Mouse (Mus musculus): ENCODE data around the gene Fcrl5. TPM values are rescaled to one million over a fixed set of nuclear protein-coding genes. Genes with fewer than 3 reads are reported as not detected.

Gene Fcrl5
- not detected in 2 replicates for polyA plus RNA-seq (2015; fragmentation: Nextera tagmentation; extraction: Ambion mirVana)

DNA sequence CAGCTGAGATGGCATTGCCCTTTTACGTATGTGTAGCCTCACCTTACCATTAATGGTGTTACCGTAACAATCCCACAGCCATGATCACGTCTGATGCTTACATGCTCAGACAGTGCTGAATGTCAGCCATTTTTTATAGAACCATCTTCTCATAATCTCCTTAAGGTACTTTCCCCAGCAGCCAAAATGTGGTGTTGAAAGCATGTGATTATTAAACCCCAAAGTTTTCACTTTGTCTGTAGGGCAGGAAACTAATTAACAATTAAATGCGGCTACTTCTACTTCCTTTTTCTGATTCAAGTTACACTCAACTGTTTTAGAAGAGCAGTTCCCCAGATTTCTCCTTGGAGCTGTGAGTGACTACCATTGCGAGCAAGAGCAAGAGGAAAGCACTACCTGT lies at the start of gene Fcrl5:
Gene Fcrl5 (plus strand): TSS at position 295 of the 400 bp plus-strand sequence.
- Histone ChIP-seq H3K9ac (no peak within 1 kb of the TSS), H3K4me2 (replicated peaks) (no peak within 1 kb of the TSS), H3K9me3 (no peaks in the 10 kb centered on the region), H3K4me3 (replicated peaks) (no peak within 1 kb of the TSS), H3K27me3 (replicated peaks) (no peaks in the 10 kb centered on the region), H3K36me3 (no peaks in the 10 kb centered on the region), H3K27ac (no peak within 1 kb of the TSS), H3K4me1 (replicated peaks) (no peaks in the 10 kb centered on the region)
- no peak for ATAC-seq
- 88% methylated on average over 5 of the region's 5 CpGs for WGBS

- 57% methylated on average over 1 of the region's 1 CpGs for WGBS
- H3K27ac ChIP-seq: peak overlapping the region; percentile 68
Observed at GRCm38 (mm10) chr3:87390935-87391334, 44.6 kb upstream of the Fcrl5 start.

GRCm38 (mm10) chr3:87398809-87399208 lies 36.8 kb upstream of the Fcrl5 start:
- WGBS: 63% methylated on average over 4 of the region's 4 CpGs
- Histone ChIP-seq H3K4me2 (replicated peaks) (no peak overlapping the region), H3K9me3 (no peaks in the 10 kb centered on the region), H3K9ac (no peak overlapping the region), H3K36me3 (no peaks in the 10 kb centered on the region), H3K27me3 (replicated peaks) (no peaks in the 10 kb centered on the region), H3K4me1 (replicated peaks) (no peaks in the 10 kb centered on the region), H3K4me3 (replicated peaks) (no peak overlapping the region), H3K27ac (no peak overlapping the region)
- no peak for ATAC-seq

More at GRCm38 (mm10) chr3:87390935-87391334, 44.6 kb upstream of the Fcrl5 start:
- H3K4me3 ChIP-seq (replicated peaks): no peak overlapping the region
- no peaks in the 10 kb centered on the region for H3K36me3 ChIP-seq
- peak; percentile 59 for ATAC-seq
- no peaks in the 10 kb centered on the region for H3K9me3 ChIP-seq
- no peaks in the 10 kb centered on the region for H3K27me3 ChIP-seq (replicated peaks)
- no peak overlapping the region for H3K9ac ChIP-seq
- H3K4me2 ChIP-seq (replicated peaks): no peak overlapping the region
- H3K4me1 ChIP-seq (replicated peaks): no peaks in the 10 kb centered on the region

DNA sequence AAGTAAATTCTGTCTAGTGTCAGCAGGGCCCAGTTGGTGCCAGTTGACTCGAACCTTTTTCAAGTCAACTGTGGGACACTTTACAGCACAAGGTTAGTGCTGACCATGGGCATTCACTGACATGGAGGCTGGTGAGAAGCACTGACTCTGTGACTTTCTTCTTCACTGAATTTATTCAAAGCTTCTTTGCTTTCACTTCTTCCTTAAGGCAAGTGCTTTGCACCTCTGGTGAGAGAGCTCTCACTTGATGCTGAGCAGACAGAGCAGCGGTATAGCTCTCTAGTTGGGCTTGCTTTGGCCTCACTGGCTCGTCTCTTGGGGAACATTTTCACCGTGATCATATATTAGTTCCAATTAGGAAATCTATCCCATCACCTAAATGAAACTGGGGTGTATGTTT lies 35.7 kb upstream of the Fcrl5 start:
- Histone ChIP-seq H3K4me3 (replicated peaks) (no peak overlapping the region), H3K4me2 (replicated peaks) (no peak overlapping the region), H3K27ac (no peak overlapping the region), H3K27me3 (replicated peaks) (no peaks in the 10 kb centered on the region), H3K9ac (no peak overlapping the region), H3K9me3 (no peaks in the 10 kb centered on the region), H3K4me1 (replicated peaks) (no peaks in the 10 kb centered on the region), H3K36me3 (no peaks in the 10 kb centered on the region)
- no peak for ATAC-seq
- WGBS: 77% methylated on average over 4 of the region's 4 CpGs

- H3K4me2 ChIP-seq (replicated peaks): no peak overlapping the region
- ATAC-seq: no peak
Observed at GRCm38 (mm10) chr3:87401321-87401720, 34.3 kb upstream of the Fcrl5 start.

DNA sequence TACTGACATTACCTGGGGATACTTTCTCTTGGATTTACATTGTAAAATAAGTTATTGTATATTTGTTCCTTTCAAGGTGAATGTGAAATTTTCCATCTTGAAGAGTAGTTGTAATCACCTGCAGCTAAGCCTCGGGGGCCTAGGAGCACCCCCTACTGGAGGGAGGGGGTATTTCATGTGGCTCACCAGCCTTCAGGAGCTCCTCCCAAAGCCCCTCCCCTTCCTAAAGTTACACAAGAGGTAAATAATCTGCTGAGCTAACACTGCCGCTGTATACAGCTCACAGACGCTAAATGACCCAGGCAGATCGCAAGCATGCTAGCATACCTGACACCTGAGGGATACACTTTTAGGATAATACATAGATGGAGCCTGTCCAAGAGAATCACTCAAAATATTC lies 27.4 kb upstream of the Fcrl5 start:
- no peaks in the 10 kb centered on the region for H3K36me3 ChIP-seq
- no peak overlapping the region for H3K4me2 ChIP-seq (replicated peaks)
- no peaks in the 10 kb centered on the region for H3K27me3 ChIP-seq (replicated peaks)
- no peak overlapping the region for H3K27ac ChIP-seq
- no peak for ATAC-seq
- no peak overlapping the region for H3K9ac ChIP-seq
- H3K9me3 ChIP-seq: no peaks in the 10 kb centered on the region
- H3K4me3 ChIP-seq (replicated peaks): no peak overlapping the region
- no peaks in the 10 kb centered on the region for H3K4me1 ChIP-seq (replicated peaks)
- WGBS: 17% methylated on average over 4 of the region's 4 CpGs

More at GRCm38 (mm10) chr3:87401321-87401720, 34.3 kb upstream of the Fcrl5 start:
- no peak overlapping the region for H3K27ac ChIP-seq
- no peak overlapping the region for H3K4me3 ChIP-seq (replicated peaks)
- no peaks in the 10 kb centered on the region for H3K4me1 ChIP-seq (replicated peaks)
- H3K9me3 ChIP-seq: no peaks in the 10 kb centered on the region
- H3K9ac ChIP-seq: no peak overlapping the region
- WGBS: 62% methylated on average over 5 of the region's 5 CpGs
- H3K36me3 ChIP-seq: no peaks in the 10 kb centered on the region
- no peaks in the 10 kb centered on the region for H3K27me3 ChIP-seq (replicated peaks)

- no peak for ATAC-seq
- Histone ChIP-seq H3K9ac (no peak overlapping the region), H3K4me2 (replicated peaks) (no peak overlapping the region), H3K9me3 (no peaks in the 10 kb centered on the region), H3K27me3 (replicated peaks) (no peaks in the 10 kb centered on the region), H3K36me3 (no peaks in the 10 kb centered on the region), H3K4me3 (replicated peaks) (no peak overlapping the region), H3K27ac (no peak overlapping the region), H3K4me1 (replicated peaks) (no peaks in the 10 kb centered on the region)
- WGBS: 82% methylated on average over 4 of the region's 4 CpGs
Observed at GRCm38 (mm10) chr3:87409196-87409935, 26.2 kb upstream of the Fcrl5 start.

DNA sequence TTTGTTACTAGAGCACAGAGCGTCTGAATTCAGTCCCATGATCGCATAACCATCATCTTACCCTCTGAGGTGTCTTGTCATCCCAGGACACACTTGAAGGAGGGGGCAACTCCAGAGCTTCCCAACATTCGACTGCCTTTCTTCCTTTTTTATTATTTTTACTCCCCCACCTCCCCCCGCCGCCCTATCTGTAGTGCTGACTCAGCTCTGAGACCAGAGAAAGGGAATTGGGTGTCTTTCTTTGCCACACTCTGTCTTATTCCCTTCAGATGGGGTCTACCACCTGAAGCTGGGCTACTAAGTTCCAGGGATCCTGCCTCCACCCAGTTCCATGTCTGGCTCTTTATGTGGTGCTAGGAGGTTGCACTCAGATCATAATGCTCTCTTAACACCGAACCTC lies 25.0 kb upstream of the Fcrl5 start:
- no peaks in the 10 kb centered on the region for H3K36me3 ChIP-seq
- no peak overlapping the region for H3K4me3 ChIP-seq (replicated peaks)
- no peak for ATAC-seq
- no peaks in the 10 kb centered on the region for H3K4me1 ChIP-seq (replicated peaks)
- H3K9ac ChIP-seq: no peak overlapping the region
- no peaks in the 10 kb centered on the region for H3K27me3 ChIP-seq (replicated peaks)
- no peak overlapping the region for H3K4me2 ChIP-seq (replicated peaks)
- no peaks in the 10 kb centered on the region for H3K9me3 ChIP-seq
- WGBS: 78% methylated on average over 6 of the region's 6 CpGs
- no peak overlapping the region for H3K27ac ChIP-seq

GRCm38 (mm10) chr3:87411150-87411549 lies 24.4 kb upstream of the Fcrl5 start:
- Histone ChIP-seq H3K4me3 (replicated peaks) (no peak overlapping the region), H3K9me3 (no peaks in the 10 kb centered on the region), H3K9ac (no peak overlapping the region), H3K4me1 (replicated peaks) (no peaks in the 10 kb centered on the region), H3K36me3 (no peaks in the 10 kb centered on the region), H3K4me2 (replicated peaks) (no peak overlapping the region), H3K27ac (no peak overlapping the region), H3K27me3 (replicated peaks) (no peaks in the 10 kb centered on the region)
- peak; percentile 43; the same call in 1 of the 2 replicates for ATAC-seq
- WGBS: 7% methylated on average over 12 of the region's 12 CpGs

GRCm38 (mm10) chr3:87420645-87421044 lies 14.9 kb upstream of the Fcrl5 start:
- H3K9me3 ChIP-seq: no peaks in the 10 kb centered on the region
- ATAC-seq: no peak
- no peaks in the 10 kb centered on the region for H3K4me1 ChIP-seq (replicated peaks)
- H3K36me3 ChIP-seq: no peaks in the 10 kb centered on the region
- no peak overlapping the region for H3K9ac ChIP-seq
- H3K4me3 ChIP-seq (replicated peaks): no peak overlapping the region
- H3K27me3 ChIP-seq (replicated peaks): no peaks in the 10 kb centered on the region
- no peak overlapping the region for H3K4me2 ChIP-seq (replicated peaks)
- 73% methylated on average over 1 of the region's 1 CpGs for WGBS
- H3K27ac ChIP-seq: no peak overlapping the region

GRCm38 (mm10) chr3:87422386-87422910 lies 13.1 kb upstream of the Fcrl5 start:
- Histone ChIP-seq H3K27ac (no peak overlapping the region), H3K36me3 (no peaks in the 10 kb centered on the region), H3K9me3 (no peaks in the 10 kb centered on the region), H3K4me2 (replicated peaks) (no peak overlapping the region), H3K4me3 (replicated peaks) (no peak overlapping the region), H3K9ac (no peak overlapping the region), H3K4me1 (replicated peaks) (no peaks in the 10 kb centered on the region), H3K27me3 (replicated peaks) (no peaks in the 10 kb centered on the region)
- no peak for ATAC-seq
- 81% methylated on average over 4 of the region's 4 CpGs for WGBS

GRCm38 (mm10) chr3:87440586-87440985 lies 5.0 kb downstream of the Fcrl5 start:
- no peaks in the 10 kb centered on the region for H3K27me3 ChIP-seq (replicated peaks)
- no peak overlapping the region for H3K27ac ChIP-seq
- H3K4me2 ChIP-seq (replicated peaks): no peak overlapping the region
- H3K9me3 ChIP-seq: no peaks in the 10 kb centered on the region
- H3K36me3 ChIP-seq: no peaks in the 10 kb centered on the region
- H3K4me3 ChIP-seq (replicated peaks): no peak overlapping the region
- ATAC-seq: no peak
- no peaks in the 10 kb centered on the region for H3K4me1 ChIP-seq (replicated peaks)
- no peak overlapping the region for H3K9ac ChIP-seq
- WGBS: 68% methylated on average over 1 of the region's 1 CpGs

- H3K4me2 ChIP-seq (replicated peaks): no peak overlapping the region
- no peak overlapping the region for H3K27ac ChIP-seq
- no peaks in the 10 kb centered on the region for H3K27me3 ChIP-seq (replicated peaks)
- H3K4me1 ChIP-seq (replicated peaks): no peaks in the 10 kb centered on the region
- no peaks in the 10 kb centered on the region for H3K36me3 ChIP-seq
- no peak overlapping the region for H3K9ac ChIP-seq
- WGBS: 39% methylated on average over 6 of the region's 6 CpGs
- ATAC-seq: no peak
- H3K9me3 ChIP-seq: no peaks in the 10 kb centered on the region
- no peak overlapping the region for H3K4me3 ChIP-seq (replicated peaks)
Observed at GRCm38 (mm10) chr3:87443968-87444367, 8.4 kb downstream of the Fcrl5 start.

Data from intestine, embryonic 15.5 days (tissue).